Mouse (Mus musculus): ENCODE measurements around the gene Mynn.
"Not testable (repeated sequence)": the region's sequence is repeated elsewhere in the genome, so short reads cannot be mapped to it uniquely, and the experiment has no call there.

Mynn gene

GRCm38 (mm10) chr3:30602065-30602739 lies at the start of gene Mynn:
TSS of gene Mynn (plus strand) at chr3:30602065.
- peak; percentile 97 to 100 for DNase-seq

GRCm38 (mm10) chr3:30553741-30554140 lies 48.1 kb upstream of the Mynn start:
- no peak for DNase-seq

- no peak for DNase-seq
These were observed 41.1 kb upstream of the Mynn start for GRCm38 (mm10) chr3:30560677-30561314.

- not testable (repeated sequence) for DNase-seq
These were observed 35.5 kb upstream of the Mynn start for GRCm38 (mm10) chr3:30566333-30566732.

GRCm38 (mm10) chr3:30573549-30573948 lies 28.3 kb upstream of the Mynn start:
- no peak for DNase-seq

- no peak for DNase-seq
These were observed 13.0 kb upstream of the Mynn start for GRCm38 (mm10) chr3:30588865-30589264.

- peak; percentile 25 to 31 for DNase-seq
These were observed 9.4 kb upstream of the Mynn start for GRCm38 (mm10) chr3:30592418-30592853.

GRCm38 (mm10) chr3:30593719-30594485 lies 8.0 kb upstream of the Mynn start:
- no peak for DNase-seq

GRCm38 (mm10) chr3:30595111-30595832 lies 6.6 kb upstream of the Mynn start:
- peak; percentile 73 to 78 for DNase-seq

GRCm38 (mm10) chr3:30597271-30597670 lies 4.6 kb upstream of the Mynn start:
- no peak for DNase-seq

- DNase-seq: peak; percentile 82 to 84
These were observed 1.9 kb upstream of the Mynn start, which contains the start of gene Actrt3 for GRCm38 (mm10) chr3:30599711-30600545. TSS of gene Actrt3 (minus strand) at chr3:30599939.

- DNase-seq: peak; percentile 59 to 68
These were observed 1.1 kb upstream of the Mynn start for GRCm38 (mm10) chr3:30600717-30601116.

GRCm38 (mm10) chr3:30601175-30601574 lies 690 bp upstream of the Mynn start:
- peak; percentile 90 to 93 for DNase-seq

- DNase-seq: no peak
These were observed 228 bp upstream of the Mynn start for GRCm38 (mm10) chr3:30601610-30602064.

- no peak for DNase-seq
These were observed 854 bp downstream of the Mynn start for GRCm38 (mm10) chr3:30602740-30603098.

- no peak for DNase-seq
These were observed 1.4 kb downstream of the Mynn start for GRCm38 (mm10) chr3:30603256-30603655.

- no peak for DNase-seq
These were observed 7.1 kb downstream of the Mynn start for GRCm38 (mm10) chr3:30608999-30609398.

GRCm38 (mm10) chr3:30610930-30611329 lies 9.1 kb downstream of the Mynn start:
- no peak for DNase-seq

- no peak for DNase-seq
These were observed 18.3 kb downstream of the Mynn start for GRCm38 (mm10) chr3:30620132-30620531.

- no peak for DNase-seq
These were observed 31.8 kb downstream of the Mynn start for GRCm38 (mm10) chr3:30633681-30634080.

GRCm38 (mm10) chr3:30635629-30636028 lies 33.8 kb downstream of the Mynn start:
- peak in 1 of 2 experiments; percentile 8 for DNase-seq

- peak in 1 of 2 experiments; percentile 15 for DNase-seq
These were observed 42.3 kb downstream of the Mynn start, which contains the start of gene Lrriq4 for GRCm38 (mm10) chr3:30644207-30644606. TSS of gene Lrriq4 (plus strand) at chr3:30644507.

All from cerebellum, postnatal 25 days (tissue).